Mouse (Mus musculus) limb, embryonic 10.5 days (tissue): ENCODE results near the gene Pappa2. TPM values are rescaled to one million over a fixed set of nuclear protein-coding genes. Genes with fewer than 3 reads are reported as not detected.

ENCODE experiments used
- DNase-seq: peaks from one replicate; pipeline ENCODE4 v3.0.0-alpha.2; 2017; ENCODE audit warnings: low spot score
- H3K27ac ChIP-seq: fragments of 300-500 bp; sonication (generic); 2 replicates; pipeline ENCODE4 v1.5.1; 2016; ENCODE audit warnings: mild to moderate bottlenecking
- H3K27me3 ChIP-seq: fragments of 300-500 bp; sonication (generic); 2 replicates; pipeline ENCODE4 v1.6.1; 2016; ENCODE audit warnings: low read depth, mild to moderate bottlenecking; ENCODE audit not compliant: poor library complexity, severe bottlenecking
- H3K36me3 ChIP-seq: fragments of 300-500 bp; sonication (generic); 2 replicates; pipeline ENCODE4 v1.6.1; 2016; ENCODE audit warnings: mild to moderate bottlenecking, moderate library complexity
- H3K4me1 ChIP-seq: fragments of 300-500 bp; sonication (generic); 2 replicates; pipeline ENCODE4 v1.6.1; 2016
- H3K4me3 ChIP-seq: fragments of 300-500 bp; sonication (generic); 2 replicates; pipeline ENCODE4 v1.5.1; 2016; ENCODE audit warnings: mild to moderate bottlenecking, moderate library complexity
- H3K9me3 ChIP-seq: fragments of 300-500 bp; sonication (generic); replicated peaks from 2 replicates; pipeline ENCODE4 v1.6.1; 2016; ENCODE audit warnings: mild to moderate bottlenecking
- WGBS: fragments of 180-500 bp; shearing (Covaris S2); methylation state at CpG from one replicate; pipeline ENCODE4 v1.1.7; 2016; 5-methylcytosine and 5-hydroxymethylcytosine counted together
- polyA plus RNA-seq: library from polyadenylated mRNA; unstranded; fragments of >200 nt; fragmentation: Nextera tagmentation; extraction: Ambion mirVana; gene quantifications from 2 replicates; pipeline ENCODE4 v1.2.1, GENCODE M21; 2016

The Pappa2 gene
- polyA plus RNA-seq, 1 experiment from 2014 or later = 0.10 TPM

DNA sequence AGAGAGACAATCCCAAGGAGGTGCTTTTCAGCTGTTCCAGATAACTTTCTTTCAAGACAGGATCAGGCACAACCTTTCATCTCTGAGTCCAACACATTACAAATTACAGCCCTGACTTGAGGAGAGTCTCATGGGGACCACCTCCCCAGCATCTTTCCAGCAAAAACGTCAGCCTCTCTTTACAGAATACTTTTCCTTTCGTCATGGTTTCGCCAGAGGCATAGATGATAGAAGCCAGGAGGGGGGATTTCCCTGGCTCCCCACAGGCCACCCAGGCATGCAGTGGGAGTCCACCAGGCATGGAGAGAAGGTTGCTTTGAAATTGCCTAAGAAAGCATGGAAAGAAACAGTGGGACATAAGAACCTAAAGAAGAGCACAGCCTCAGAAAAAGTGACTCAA is 37.4 kb downstream of the Pappa2 start:
- Histone ChIP-seq H3K4me1 (peaks cover 43% of the 10 kb centered on the region), H3K9me3 (no peaks in the 10 kb centered on the region), H3K27me3 (no peaks in the 10 kb centered on the region), H3K27ac (no peak overlapping the region), H3K36me3 (no peaks in the 10 kb centered on the region), H3K4me3 (no peak overlapping the region)
- DNase-seq = no peak
- WGBS = 44% methylated on average over 3 of the region's 3 CpGs

DNA sequence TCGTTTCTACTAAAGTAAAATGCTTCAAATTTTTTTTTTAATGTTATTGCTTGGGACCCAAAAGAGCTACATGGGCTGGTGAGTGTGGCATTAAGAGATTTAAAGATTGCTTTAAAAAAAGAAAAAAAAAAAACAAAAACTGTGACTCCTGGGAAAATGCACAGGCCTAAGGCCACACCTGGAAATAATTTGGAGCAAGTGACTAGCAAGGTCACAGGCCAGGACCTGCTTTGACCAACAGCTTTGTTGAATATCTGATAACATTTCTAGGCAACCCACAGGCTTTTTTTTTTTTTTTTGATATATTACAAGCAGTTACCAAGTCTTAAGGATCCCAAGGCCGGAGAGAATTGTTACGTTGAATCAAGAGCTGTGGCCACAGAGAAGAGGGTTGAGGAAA is 39.3 kb downstream of the Pappa2 start:
- no peak for DNase-seq
- H3K36me3 ChIP-seq = no peaks in the 10 kb centered on the region
- H3K27me3 ChIP-seq = no peaks in the 10 kb centered on the region
- WGBS = 22% methylated on average over 3 of the region's 3 CpGs
- no peak overlapping the region for H3K27ac ChIP-seq
- no peak overlapping the region for H3K4me3 ChIP-seq
- H3K4me1 ChIP-seq = peaks cover 43% of the 10 kb centered on the region
- no peaks in the 10 kb centered on the region for H3K9me3 ChIP-seq

DNA sequence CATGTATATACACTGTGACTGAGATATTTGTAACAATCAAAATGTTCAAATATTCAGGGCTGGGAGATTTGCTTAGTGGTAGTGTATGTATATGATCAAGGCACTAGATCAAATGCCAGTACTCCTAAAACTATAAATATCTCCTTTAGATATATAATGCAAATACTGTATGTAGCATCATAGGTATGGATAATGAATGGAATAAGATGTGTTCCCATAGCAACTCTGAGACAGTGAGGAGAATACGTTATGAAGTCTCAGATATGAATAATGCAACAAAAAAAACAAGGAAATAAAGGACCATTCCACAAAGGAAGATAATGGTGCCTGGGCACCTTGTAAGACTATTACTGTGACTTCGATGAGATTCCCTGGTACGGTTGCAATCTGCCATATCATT is 45.8 kb downstream of the Pappa2 start:
- 90% methylated on average over 3 of the region's 3 CpGs for WGBS
- DNase-seq = no peak
- no peaks in the 10 kb centered on the region for H3K9me3 ChIP-seq

DNA sequence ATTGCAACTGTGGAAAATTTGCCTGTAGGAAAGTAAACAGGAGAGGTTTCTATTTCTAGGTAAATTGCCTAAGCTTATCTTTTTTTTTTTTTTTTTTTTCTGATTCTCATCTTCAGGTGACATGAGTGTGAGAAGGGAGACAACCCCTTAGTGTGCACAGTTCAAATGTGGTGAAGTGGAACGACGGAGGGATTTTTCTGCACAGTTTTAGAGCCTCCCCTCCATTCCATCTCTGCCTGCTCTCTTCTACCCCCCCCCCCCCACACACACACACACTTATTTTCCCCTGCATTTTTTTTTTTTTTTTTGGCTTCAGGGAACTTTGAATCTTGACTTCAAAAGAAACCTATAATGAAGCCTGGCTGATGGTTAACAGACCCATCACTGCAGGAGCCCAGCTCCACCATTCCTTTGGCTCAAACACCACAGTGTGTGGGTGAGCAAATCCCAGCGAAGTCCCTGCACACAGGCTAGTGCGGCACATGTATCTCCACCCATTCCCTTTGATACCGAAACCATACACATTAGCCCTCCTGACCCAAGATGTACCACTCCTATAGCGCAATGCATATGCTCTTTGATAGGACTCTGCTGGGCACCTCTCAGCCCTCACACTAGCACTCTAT is 49.0 kb downstream of the Pappa2 start:
- Histone ChIP-seq H3K9me3 (no peaks in the 10 kb centered on the region), H3K4me3 (no peak overlapping the region), H3K4me1 (peaks cover 10% of the 10 kb centered on the region), H3K27me3 (no peaks in the 10 kb centered on the region), H3K27ac (peak overlapping the region; percentile 31; the same call in 1 of the 2 replicates), H3K36me3 (no peaks in the 10 kb centered on the region)
- WGBS = 69% methylated on average over 6 of the region's 6 CpGs
- DNase-seq = no peak

More for the DNA sequence above, 45.8 kb downstream of the Pappa2 start:
- Histone ChIP-seq H3K4me1 (peaks cover 11% of the 10 kb centered on the region), H3K27me3 (no peaks in the 10 kb centered on the region), H3K27ac (no peak overlapping the region), H3K4me3 (no peak overlapping the region), H3K36me3 (no peaks in the 10 kb centered on the region)

DNA sequence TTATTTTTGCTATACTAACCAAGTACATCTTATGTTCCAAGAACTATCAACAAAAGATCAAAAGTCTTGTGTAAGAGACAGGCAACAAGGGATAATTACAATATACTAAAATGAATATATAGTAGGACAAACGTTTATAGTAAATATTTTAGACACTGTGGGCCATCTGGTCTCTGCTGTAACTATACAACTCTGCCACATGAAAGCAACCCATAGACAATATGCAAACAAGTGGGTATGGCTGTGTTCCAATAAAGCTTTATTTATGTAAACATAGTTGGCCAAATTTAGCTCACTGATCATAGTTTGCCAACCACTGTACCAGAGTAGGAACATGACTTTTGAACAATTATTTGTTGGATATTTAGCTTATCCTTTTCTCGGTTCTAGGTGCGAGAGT is 50.9 kb downstream of the Pappa2 start:
- Histone ChIP-seq H3K27me3 (no peaks in the 10 kb centered on the region), H3K4me3 (no peak overlapping the region), H3K9me3 (no peaks in the 10 kb centered on the region), H3K4me1 (peaks cover 10% of the 10 kb centered on the region), H3K36me3 (no peaks in the 10 kb centered on the region), H3K27ac (no peak overlapping the region)
- no peak for DNase-seq
- WGBS = 86% methylated on average over 3 of the region's 3 CpGs

DNA sequence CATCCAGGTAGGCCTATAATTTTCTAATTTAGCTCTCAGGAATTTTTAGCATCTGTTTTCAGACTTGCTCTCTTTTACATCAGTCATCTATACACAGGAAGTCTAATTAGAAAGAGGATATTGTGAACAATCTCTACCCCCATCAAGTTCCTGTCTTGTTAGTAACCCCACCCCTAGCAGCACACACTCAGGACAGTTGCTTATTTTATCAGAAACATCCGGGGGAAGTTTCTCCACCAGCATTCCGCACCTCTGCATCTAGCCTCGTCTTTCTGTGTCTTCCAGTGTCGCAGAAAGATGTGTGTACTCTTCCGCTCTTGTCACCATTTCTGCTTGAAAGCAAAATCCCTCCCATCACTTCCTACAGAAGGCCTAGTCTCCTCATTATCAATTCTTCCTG is 59.8 kb downstream of the Pappa2 start:
- H3K9me3 ChIP-seq = no peaks in the 10 kb centered on the region
- no peak overlapping the region for H3K4me3 ChIP-seq
- no peak overlapping the region for H3K27ac ChIP-seq
- H3K27me3 ChIP-seq = no peaks in the 10 kb centered on the region
- no peaks in the 10 kb centered on the region for H3K36me3 ChIP-seq
- WGBS = 79% methylated on average over 5 of the region's 5 CpGs
- DNase-seq = no peak
- H3K4me1 ChIP-seq = no peaks in the 10 kb centered on the region; the same call in 1 of the 2 replicates

DNA sequence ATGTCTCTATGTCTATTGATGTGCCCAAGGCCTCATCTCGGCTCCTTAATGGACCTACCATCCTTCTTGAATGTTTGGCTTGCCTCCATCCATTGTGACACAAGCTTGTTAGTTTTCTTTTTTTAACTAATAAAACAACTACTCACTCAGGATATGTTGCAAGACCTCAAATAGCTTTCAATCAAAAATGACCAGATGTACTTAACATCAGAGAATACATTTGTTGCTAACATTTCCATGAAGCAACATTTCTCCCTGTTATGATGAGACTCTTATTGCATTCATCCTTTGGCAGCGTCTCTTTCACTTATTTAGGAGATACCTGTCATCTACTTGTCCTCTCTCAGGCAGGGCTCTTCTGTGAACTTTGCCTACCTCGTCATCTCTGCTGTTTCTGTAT is 61.4 kb downstream of the Pappa2 start:
- Histone ChIP-seq H3K27ac (no peak overlapping the region), H3K4me1 (no peaks in the 10 kb centered on the region; the same call in 1 of the 2 replicates), H3K36me3 (no peaks in the 10 kb centered on the region), H3K9me3 (no peaks in the 10 kb centered on the region), H3K27me3 (no peaks in the 10 kb centered on the region), H3K4me3 (no peak overlapping the region)
- WGBS = 84% methylated on average over 3 of the region's 3 CpGs
- DNase-seq = no peak

DNA sequence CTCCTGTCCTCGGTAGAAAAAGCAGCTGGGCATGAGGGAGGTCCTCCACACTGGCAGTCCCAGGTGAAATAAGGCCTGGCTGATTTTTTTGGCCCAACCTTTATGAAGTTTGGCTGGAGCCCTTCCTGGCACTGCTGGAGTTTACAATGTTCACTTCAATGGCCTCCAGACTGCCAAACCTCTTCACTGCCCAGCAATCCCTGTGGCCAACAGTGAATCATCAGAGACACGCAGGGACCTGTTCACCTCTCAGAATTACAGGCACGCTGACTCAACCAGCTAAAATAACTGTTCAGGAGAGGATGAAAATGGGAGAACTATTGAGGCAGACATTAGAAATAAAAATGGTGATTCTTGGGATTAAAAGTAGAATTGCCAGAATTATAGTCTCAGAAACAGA is 63.2 kb downstream of the Pappa2 start:
- no peaks in the 10 kb centered on the region for H3K27me3 ChIP-seq
- DNase-seq = no peak
- H3K4me1 ChIP-seq = no peaks in the 10 kb centered on the region; the same call in 1 of the 2 replicates
- no peak overlapping the region for H3K4me3 ChIP-seq
- no peaks in the 10 kb centered on the region for H3K9me3 ChIP-seq
- WGBS = 81% methylated on average over 3 of the region's 3 CpGs
- H3K36me3 ChIP-seq = no peaks in the 10 kb centered on the region
- no peak overlapping the region for H3K27ac ChIP-seq

DNA sequence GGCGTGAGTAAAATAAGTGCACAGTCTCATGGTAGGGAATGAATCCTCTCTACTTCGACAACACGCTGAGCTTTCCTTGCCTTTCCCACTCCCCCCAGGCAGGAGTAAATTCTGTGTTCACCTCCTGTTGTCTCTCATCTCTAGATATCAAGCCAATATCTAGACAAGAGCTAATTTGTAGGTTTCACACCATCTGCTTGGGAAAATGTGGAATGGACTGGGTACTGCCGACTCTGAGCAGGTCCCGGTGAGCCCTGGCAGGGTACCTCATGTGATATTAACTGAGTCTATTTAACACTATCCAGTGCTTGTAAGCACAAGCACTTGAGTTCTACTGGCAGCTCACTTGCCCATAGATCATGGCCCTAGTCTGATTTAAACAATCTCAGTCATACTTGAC is 64.7 kb downstream of the Pappa2 start:
- no peak overlapping the region for H3K27ac ChIP-seq
- no peak overlapping the region for H3K4me3 ChIP-seq
- no peaks in the 10 kb centered on the region for H3K36me3 ChIP-seq
- no peak for DNase-seq
- no peaks in the 10 kb centered on the region; the same call in 1 of the 2 replicates for H3K4me1 ChIP-seq
- H3K27me3 ChIP-seq = no peaks in the 10 kb centered on the region
- no peaks in the 10 kb centered on the region for H3K9me3 ChIP-seq
- 94% methylated on average over 5 of the region's 5 CpGs for WGBS

DNA sequence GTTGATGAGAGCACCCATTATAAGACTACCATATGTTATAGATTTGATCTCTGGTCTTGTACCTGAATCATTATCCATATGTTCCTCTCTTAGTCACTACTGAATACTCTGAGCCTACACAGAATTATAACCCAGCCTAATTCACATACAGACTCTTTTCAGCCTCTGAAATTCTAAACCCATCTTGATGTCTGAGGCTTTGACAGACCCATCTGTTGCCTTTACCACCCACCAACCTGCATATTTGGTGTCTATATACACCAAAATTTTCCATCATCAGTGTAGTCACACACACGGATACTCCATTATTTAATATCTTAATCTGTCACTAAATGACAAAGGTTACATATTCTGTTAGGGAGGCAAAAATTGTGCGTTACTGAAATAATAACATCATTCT is 69.6 kb downstream of the Pappa2 start:
- H3K9me3 ChIP-seq = no peaks in the 10 kb centered on the region
- DNase-seq = no peak
- H3K27me3 ChIP-seq = no peaks in the 10 kb centered on the region
- H3K27ac ChIP-seq = no peak overlapping the region
- no peaks in the 10 kb centered on the region for H3K4me1 ChIP-seq
- H3K4me3 ChIP-seq = no peak overlapping the region
- no peaks in the 10 kb centered on the region for H3K36me3 ChIP-seq
- WGBS = 92% methylated on average over 2 of the region's 2 CpGs

DNA sequence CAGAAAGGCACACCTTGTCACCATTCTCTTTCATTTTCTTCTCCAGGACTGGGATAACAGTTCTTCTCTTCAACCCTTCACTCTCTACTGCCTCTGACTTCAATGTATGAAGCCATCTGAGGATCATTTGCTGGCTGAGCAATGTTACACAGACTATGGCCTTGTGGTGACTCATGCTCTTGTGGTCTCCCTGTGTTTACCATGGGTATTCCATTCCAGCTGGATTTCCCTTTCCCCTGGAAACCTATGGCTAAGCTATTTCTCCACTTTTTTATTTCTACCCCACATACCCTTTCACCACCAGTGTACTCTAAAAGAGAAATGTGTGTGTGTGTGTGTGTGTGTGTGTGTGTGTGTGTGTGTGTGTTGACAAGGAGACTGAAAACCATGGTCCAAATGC is 83.0 kb downstream of the Pappa2 start:
- Histone ChIP-seq H3K27me3 (no peaks in the 10 kb centered on the region), H3K36me3 (no peaks in the 10 kb centered on the region), H3K9me3 (no peaks in the 10 kb centered on the region), H3K27ac (no peak overlapping the region), H3K4me3 (no peak overlapping the region), H3K4me1 (no peaks in the 10 kb centered on the region)
- no peak for DNase-seq

DNA sequence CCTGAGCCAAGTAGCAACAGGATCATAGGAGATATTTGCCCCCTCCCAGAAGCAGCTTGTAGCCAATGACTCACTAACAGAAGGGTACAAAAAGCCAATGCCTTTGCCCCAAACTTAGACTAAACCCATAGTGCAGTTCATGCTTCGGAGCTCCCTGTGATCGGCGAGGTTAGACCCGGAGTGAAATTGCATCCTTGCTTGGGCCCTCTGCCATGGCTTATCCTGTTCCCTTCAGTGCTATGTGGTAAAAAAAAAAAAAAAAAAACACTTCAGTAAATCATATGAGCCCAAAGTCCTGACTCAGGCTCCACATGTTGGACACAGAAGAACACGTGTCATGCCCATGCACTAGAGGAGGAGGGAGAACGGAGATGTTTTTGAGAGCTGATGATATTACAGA is 85.8 kb downstream of the Pappa2 start:
- Histone ChIP-seq H3K36me3 (no peaks in the 10 kb centered on the region), H3K4me1 (no peaks in the 10 kb centered on the region), H3K27me3 (no peaks in the 10 kb centered on the region), H3K4me3 (no peak overlapping the region), H3K9me3 (no peaks in the 10 kb centered on the region), H3K27ac (no peak overlapping the region)
- DNase-seq = no peak
- 91% methylated on average over 6 of the region's 6 CpGs for WGBS

DNA sequence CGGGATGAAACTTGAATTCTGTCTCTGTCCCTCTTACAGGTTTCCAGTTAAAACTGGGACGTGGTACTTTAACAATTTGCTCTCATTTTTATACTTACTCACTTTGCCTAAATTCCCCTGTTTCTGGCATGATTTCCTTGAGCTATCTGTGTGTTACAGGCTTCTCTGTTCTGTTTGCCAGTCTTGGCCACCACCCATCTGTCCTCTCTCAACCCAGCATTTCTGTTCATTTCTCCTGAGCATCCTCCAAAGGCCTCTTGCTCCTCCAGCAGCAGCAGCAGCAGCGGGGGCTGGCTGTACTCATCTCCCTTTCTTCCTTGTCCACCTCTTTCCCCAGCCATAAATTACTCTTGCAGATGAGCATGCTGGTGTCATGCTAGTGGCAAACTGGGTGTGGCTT is 104.8 kb downstream of the Pappa2 start:
- Histone ChIP-seq H3K9me3 (no peaks in the 10 kb centered on the region), H3K27me3 (no peaks in the 10 kb centered on the region), H3K4me1 (no peaks in the 10 kb centered on the region), H3K27ac (no peak overlapping the region), H3K4me3 (no peak overlapping the region), H3K36me3 (no peaks in the 10 kb centered on the region)
- no peak for DNase-seq
- 78% methylated on average over 3 of the region's 3 CpGs for WGBS

DNA sequence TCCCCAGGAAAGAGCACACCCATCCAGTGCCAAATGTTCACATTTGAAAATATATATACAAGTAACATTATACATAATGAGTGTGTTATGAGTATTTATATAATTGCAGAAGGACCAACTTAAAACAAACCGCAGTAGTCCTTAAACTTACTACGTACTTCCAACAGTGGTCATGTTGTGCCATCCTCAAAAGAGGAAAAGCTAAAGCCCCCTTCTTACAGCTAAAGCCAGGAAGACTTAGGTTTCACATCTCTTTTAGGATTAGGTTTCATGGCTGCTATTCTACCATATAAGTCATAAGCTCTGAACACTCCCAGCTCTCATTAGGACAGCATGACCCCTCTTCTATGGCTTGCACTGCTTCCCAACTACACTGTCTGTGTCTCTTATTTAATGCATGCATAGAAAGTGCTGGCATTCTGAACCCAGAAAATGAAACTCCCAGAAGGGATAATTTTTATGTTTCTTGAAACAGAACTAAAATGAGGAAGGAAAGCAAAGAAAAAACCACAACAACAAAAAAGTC is 105.7 kb downstream of the Pappa2 start:
- Histone ChIP-seq H3K9me3 (no peaks in the 10 kb centered on the region), H3K4me1 (no peaks in the 10 kb centered on the region), H3K36me3 (no peaks in the 10 kb centered on the region), H3K27ac (no peak overlapping the region), H3K27me3 (no peaks in the 10 kb centered on the region), H3K4me3 (no peak overlapping the region)
- 93% methylated on average over 2 of the region's 2 CpGs for WGBS
- DNase-seq = no peak
